Mouse (Mus musculus) c-Kit-positive CD71-positive TER-119-positive erythroid progenitor cells, embryonic 14.5 days (primary cell): Measurements from ENCODE around the gene Ecm1.
"Not testable (repeated sequence)": the region's sequence is repeated elsewhere in the genome, so short reads cannot be mapped to it uniquely, and the experiment has no call there.

Experiments
- DNase-seq: peaks from one replicate; pipeline ENCODE4 v3.0.0-alpha.2; 2013; ENCODE audit warnings: low spot score

Ecm1 gene

GRCm38 (mm10) chr3:95726696-95727358, 12.5 kb downstream of the Ecm1 start:
- no peak for DNase-seq

GRCm38 (mm10) chr3:95725863-95726262, 13.5 kb downstream of the Ecm1 start:
- no peak for DNase-seq

GRCm38 (mm10) chr3:95722386-95722785, 17.0 kb downstream of the Ecm1 start:
- no peak for DNase-seq

GRCm38 (mm10) chr3:95718153-95718552, 21.2 kb downstream of the Ecm1 start:
- no peak for DNase-seq

GRCm38 (mm10) chr3:95716075-95716474, 23.3 kb downstream of the Ecm1 start:
- DNase-seq: no peak

GRCm38 (mm10) chr3:95709967-95710366, 29.4 kb downstream of the Ecm1 start:
- no peak for DNase-seq

GRCm38 (mm10) chr3:95709044-95709443, 30.3 kb downstream of the Ecm1 start:
- no peak for DNase-seq

- DNase-seq: no peak
Observed at GRCm38 (mm10) chr3:95707497-95707896, 31.9 kb downstream of the Ecm1 start.

- DNase-seq: no peak
Observed at GRCm38 (mm10) chr3:95706273-95706672, 33.1 kb downstream of the Ecm1 start.

GRCm38 (mm10) chr3:95704612-95705011, 34.8 kb downstream of the Ecm1 start:
- no peak for DNase-seq

- DNase-seq: no peak
Observed at GRCm38 (mm10) chr3:95703276-95703675, 36.1 kb downstream of the Ecm1 start.

- DNase-seq: no peak
Observed at GRCm38 (mm10) chr3:95701877-95702540, 37.4 kb downstream of the Ecm1 start.

- DNase-seq: no peak
Observed at GRCm38 (mm10) chr3:95701085-95701484, 38.3 kb downstream of the Ecm1 start.

- no peak for DNase-seq
Observed at GRCm38 (mm10) chr3:95700233-95700681, 39.1 kb downstream of the Ecm1 start.

GRCm38 (mm10) chr3:95698286-95698685, 41.1 kb downstream of the Ecm1 start:
- no peak for DNase-seq

- DNase-seq: no peak
Observed at GRCm38 (mm10) chr3:95696360-95696759, 43.0 kb downstream of the Ecm1 start.

- no peak for DNase-seq
Observed at GRCm38 (mm10) chr3:95695796-95696195, 43.6 kb downstream of the Ecm1 start.

- DNase-seq: no peak
Observed at GRCm38 (mm10) chr3:95694808-95695703, 44.3 kb downstream of the Ecm1 start.

- no peak for DNase-seq
Observed at GRCm38 (mm10) chr3:95693821-95694807, 45.3 kb downstream of the Ecm1 start.

- DNase-seq: no peak
Observed at GRCm38 (mm10) chr3:95692677-95693076, 46.7 kb downstream of the Ecm1 start.

GRCm38 (mm10) chr3:95690552-95690951, 48.8 kb downstream of the Ecm1 start:
- DNase-seq: not testable (repeated sequence)
